Mouse (Mus musculus) brain, embryonic 14.5 days (tissue): ENCODE data around the gene Zbtb12. TPM values are rescaled to one million over a fixed set of nuclear protein-coding genes. Genes with fewer than 3 reads are reported as not detected.
A peak's percentile ranks its signal among the peaks of the same experiment; 100 is the strongest.

Experiments used
- DNase-seq: peaks from one replicate; pipeline ENCODE4 v3.0.0-alpha.2; 2011; ENCODE audit warnings: low read depth
- CTCF ChIP-seq: fragments of 200-500 bp; IDR thresholded peaks from 2 replicates; pipeline ENCODE4 v1.5.1; 2012; ENCODE audit warnings: inconsistent platforms, mild to moderate bottlenecking, moderate library complexity, borderline replicate concordance; ENCODE audit not compliant: insufficient read depth, insufficient read length; ENCODE audit errors: extremely low read depth
- POLR2A ChIP-seq: fragments of 200-500 bp; IDR thresholded peaks from 2 replicates; pipeline ENCODE4 v1.6.1; 2012; ENCODE audit warnings: mild to moderate bottlenecking, inconsistent platforms, borderline replicate concordance; ENCODE audit not compliant: poor library complexity, insufficient read depth, insufficient read length, severe bottlenecking; ENCODE audit errors: extremely low read depth
- polyA plus RNA-seq: library from polyadenylated mRNA; depleted of rRNA; stranded (reverse); fragments of >200 nt; gene quantifications from 2 replicates; pipeline ENCODE4 v1.2.3, GENCODE M21; 2012

Gene Zbtb12
- polyA plus RNA-seq, 1 experiment: 135 TPM

- TF ChIP-seq CTCF: no peak
- TF ChIP-seq POLR2A: no peak
Measured at GRCm38 (mm10) chr17:34916316-34916715, 37.0 kb downstream of the Zbtb12 start.

GRCm38 (mm10) chr17:34917188-34917587 is 37.9 kb downstream of the Zbtb12 start:
- no peak for DNase-seq
- TF ChIP-seq CTCF (no peak), POLR2A (no peak)

More at GRCm38 (mm10) chr17:34916316-34916715, 37.0 kb downstream of the Zbtb12 start:
- DNase-seq: no peak

- DNase-seq: no peak
- TF ChIP-seq POLR2A: no peak
- peak; percentile 31; the same call in 1 of the 2 replicates for TF ChIP-seq CTCF
Measured at GRCm38 (mm10) chr17:34922939-34923338, 43.7 kb downstream of the Zbtb12 start.

- no peak for TF ChIP-seq POLR2A
- TF ChIP-seq CTCF: no peak
- no peak for DNase-seq
Measured at GRCm38 (mm10) chr17:34924258-34924657, 45.0 kb downstream of the Zbtb12 start.

- TF ChIP-seq POLR2A (no peak), CTCF (no peak)
- DNase-seq: no peak
Measured at GRCm38 (mm10) chr17:34927306-34928019, 48.2 kb downstream of the Zbtb12 start.

- no peak for DNase-seq
- no peak for TF ChIP-seq CTCF
- TF ChIP-seq POLR2A: no peak
Measured at GRCm38 (mm10) chr17:34928841-34929240, 49.6 kb downstream of the Zbtb12 start.

GRCm38 (mm10) chr17:34931061-34931734 is 51.9 kb downstream of the Zbtb12 start, which contains the start of gene Neu1:
TSS of gene Neu1 (plus strand) at chr17:34931253.
- DNase-seq: peak; percentile 99
- TF ChIP-seq POLR2A: peak; percentile 27; the same call in 1 of the 2 replicates
- peak; percentile 70 for TF ChIP-seq CTCF

- DNase-seq: peak; percentile 48
- no peak for TF ChIP-seq POLR2A
- TF ChIP-seq CTCF: no peak
Measured at GRCm38 (mm10) chr17:34931735-34932098, 52.4 kb downstream of the Zbtb12 start.

- DNase-seq: no peak
- TF ChIP-seq POLR2A (no peak), CTCF (no peak)
Measured at GRCm38 (mm10) chr17:34932287-34932686, 53.0 kb downstream of the Zbtb12 start.

- TF ChIP-seq POLR2A (no peak), CTCF (no peak)
- DNase-seq: no peak
Measured at GRCm38 (mm10) chr17:34934031-34934430, 54.7 kb downstream of the Zbtb12 start.

GRCm38 (mm10) chr17:34934830-34935229 is 55.5 kb downstream of the Zbtb12 start:
- DNase-seq: no peak

More at GRCm38 (mm10) chr17:34934830-34935229, 55.5 kb downstream of the Zbtb12 start:
- no peak for TF ChIP-seq CTCF
